Mouse (Mus musculus): ENCODE measurements around the gene Wwtr1. TPM values are rescaled to one million over a fixed set of nuclear protein-coding genes. Genes with fewer than 3 reads are reported as not detected.

Wwtr1 gene
- polyA plus RNA-seq, 1 experiment from 2014 or later = 17.9 TPM

- H3K27me3 ChIP-seq (ENCODE audit: insufficient read depth, low read length) = no peaks in the 10 kb centered on the region
- peak; percentile 39; the same call in 1 of the 2 replicates for ATAC-seq (ENCODE audit: low FRiP score, low TSS enrichment)
- no peak overlapping the region for H3K4me3 ChIP-seq (ENCODE audit: low read length)
- H3K36me3 ChIP-seq (ENCODE audit: insufficient read depth, low read length) = no peaks in the 10 kb centered on the region
- H3K9ac ChIP-seq (replicated peaks; ENCODE audit: low read length) = no peak overlapping the region
- H3K4me1 ChIP-seq (ENCODE audit: insufficient read depth, low read length) = no peaks in the 10 kb centered on the region; the same call in 1 of the 2 replicates
- WGBS = 68% methylated on average over 9 of the region's 9 CpGs
- no peak overlapping the region for H3K4me2 ChIP-seq (replicated peaks; ENCODE audit: low read depth, low read length)
- peak overlapping the region; percentile 64 for H3K27ac ChIP-seq (ENCODE audit: low read length)
- H3K9me3 ChIP-seq (ENCODE audit: low read length) = no peaks in the 10 kb centered on the region
These were observed 31.6 kb downstream of the Wwtr1 start for GRCm38 (mm10) chr3:57544154-57544553.

- no peaks in the 10 kb centered on the region for H3K36me3 ChIP-seq (ENCODE audit: insufficient read depth, low read length)
- H3K4me2 ChIP-seq (replicated peaks; ENCODE audit: low read depth, low read length) = no peak overlapping the region
- ATAC-seq (ENCODE audit: low FRiP score, low TSS enrichment) = no peak
- H3K9ac ChIP-seq (replicated peaks; ENCODE audit: low read length) = no peak overlapping the region
- H3K27ac ChIP-seq (ENCODE audit: low read length) = no peak overlapping the region
- H3K9me3 ChIP-seq (ENCODE audit: low read length) = no peaks in the 10 kb centered on the region
- H3K4me1 ChIP-seq (ENCODE audit: insufficient read depth, low read length) = no peaks in the 10 kb centered on the region; the same call in 1 of the 2 replicates
- no peaks in the 10 kb centered on the region for H3K27me3 ChIP-seq (ENCODE audit: insufficient read depth, low read length)
- no peak overlapping the region for H3K4me3 ChIP-seq (ENCODE audit: low read length)
These were observed 32.8 kb downstream of the Wwtr1 start for GRCm38 (mm10) chr3:57542848-57543380.

GRCm38 (mm10) chr3:57541205-57541604 lies 34.5 kb downstream of the Wwtr1 start:
- no peak overlapping the region for H3K4me2 ChIP-seq (replicated peaks; ENCODE audit: low read depth, low read length)
- H3K36me3 ChIP-seq (ENCODE audit: insufficient read depth, low read length) = no peaks in the 10 kb centered on the region
- no peak for ATAC-seq (ENCODE audit: low FRiP score, low TSS enrichment)
- peaks cover under 1% of the 10 kb centered on the region for H3K4me1 ChIP-seq (ENCODE audit: insufficient read depth, low read length)
- no peak overlapping the region for H3K9ac ChIP-seq (replicated peaks; ENCODE audit: low read length)
- H3K27me3 ChIP-seq (ENCODE audit: insufficient read depth, low read length) = no peaks in the 10 kb centered on the region
- H3K4me3 ChIP-seq (ENCODE audit: low read length) = no peak overlapping the region
- H3K9me3 ChIP-seq (ENCODE audit: low read length) = no peaks in the 10 kb centered on the region
- H3K27ac ChIP-seq (ENCODE audit: low read length) = no peak overlapping the region
- WGBS = 78% methylated on average over 7 of the region's 7 CpGs

GRCm38 (mm10) chr3:57540474-57540873 lies 35.2 kb downstream of the Wwtr1 start:
- Histone ChIP-seq H3K36me3 (ENCODE audit: insufficient read depth, low read length) (no peaks in the 10 kb centered on the region), H3K4me1 (ENCODE audit: insufficient read depth, low read length) (peaks cover 7% of the 10 kb centered on the region), H3K9me3 (ENCODE audit: low read length) (no peaks in the 10 kb centered on the region), H3K4me2 (replicated peaks; ENCODE audit: low read depth, low read length) (no peak overlapping the region), H3K27ac (ENCODE audit: low read length) (0 out of 2 replicates have a peak overlapping the region, but pooled peaks have one; percentile 20), H3K9ac (replicated peaks; ENCODE audit: low read length) (no peak overlapping the region), H3K4me3 (ENCODE audit: low read length) (no peak overlapping the region), H3K27me3 (ENCODE audit: insufficient read depth, low read length) (no peaks in the 10 kb centered on the region)
- ATAC-seq (ENCODE audit: low FRiP score, low TSS enrichment) = no peak
- 42% methylated on average over 2 of the region's 2 CpGs for WGBS

GRCm38 (mm10) chr3:57535483-57536185 lies 40.1 kb downstream of the Wwtr1 start:
- no peak overlapping the region for H3K4me2 ChIP-seq (replicated peaks; ENCODE audit: low read depth, low read length)
- peaks cover 7% of the 10 kb centered on the region for H3K4me1 ChIP-seq (ENCODE audit: insufficient read depth, low read length)
- ATAC-seq (ENCODE audit: low FRiP score, low TSS enrichment) = no peak
- H3K27ac ChIP-seq (ENCODE audit: low read length) = no peak overlapping the region
- WGBS = 57% methylated on average over 13 of the region's 13 CpGs
- H3K9ac ChIP-seq (replicated peaks; ENCODE audit: low read length) = no peak overlapping the region
- no peak overlapping the region for H3K4me3 ChIP-seq (ENCODE audit: low read length)
- H3K27me3 ChIP-seq (ENCODE audit: insufficient read depth, low read length) = no peaks in the 10 kb centered on the region
- H3K36me3 ChIP-seq (ENCODE audit: insufficient read depth, low read length) = no peaks in the 10 kb centered on the region
- no peaks in the 10 kb centered on the region for H3K9me3 ChIP-seq (ENCODE audit: low read length)

- no peak for ATAC-seq (ENCODE audit: low FRiP score, low TSS enrichment)
- Histone ChIP-seq H3K4me3 (ENCODE audit: low read length) (no peak overlapping the region), H3K36me3 (ENCODE audit: insufficient read depth, low read length) (no peaks in the 10 kb centered on the region), H3K27ac (ENCODE audit: low read length) (no peak overlapping the region), H3K4me2 (replicated peaks; ENCODE audit: low read depth, low read length) (no peak overlapping the region), H3K9ac (replicated peaks; ENCODE audit: low read length) (no peak overlapping the region), H3K27me3 (ENCODE audit: insufficient read depth, low read length) (no peaks in the 10 kb centered on the region), H3K9me3 (ENCODE audit: low read length) (no peaks in the 10 kb centered on the region), H3K4me1 (ENCODE audit: insufficient read depth, low read length) (peaks cover 7% of the 10 kb centered on the region)
- WGBS = 76% methylated on average over 6 of the region's 6 CpGs
These were observed 41.3 kb downstream of the Wwtr1 start for GRCm38 (mm10) chr3:57534450-57534849.

GRCm38 (mm10) chr3:57533876-57534275 lies 41.8 kb downstream of the Wwtr1 start:
- no peaks in the 10 kb centered on the region for H3K36me3 ChIP-seq (ENCODE audit: insufficient read depth, low read length)
- H3K9me3 ChIP-seq (ENCODE audit: low read length) = no peaks in the 10 kb centered on the region
- H3K9ac ChIP-seq (replicated peaks; ENCODE audit: low read length) = no peak overlapping the region
- no peaks in the 10 kb centered on the region for H3K27me3 ChIP-seq (ENCODE audit: insufficient read depth, low read length)
- peaks cover 7% of the 10 kb centered on the region for H3K4me1 ChIP-seq (ENCODE audit: insufficient read depth, low read length)
- H3K4me3 ChIP-seq (ENCODE audit: low read length) = no peak overlapping the region
- ATAC-seq (ENCODE audit: low FRiP score, low TSS enrichment) = no peak
- no peak overlapping the region for H3K4me2 ChIP-seq (replicated peaks; ENCODE audit: low read depth, low read length)
- WGBS = 90% methylated on average over 9 of the region's 9 CpGs
- no peak overlapping the region for H3K27ac ChIP-seq (ENCODE audit: low read length)

- H3K36me3 ChIP-seq (ENCODE audit: insufficient read depth, low read length) = no peaks in the 10 kb centered on the region
- no peaks in the 10 kb centered on the region for H3K27me3 ChIP-seq (ENCODE audit: insufficient read depth, low read length)
- WGBS = 91% methylated on average over 9 of the region's 9 CpGs
- H3K9me3 ChIP-seq (ENCODE audit: low read length) = no peaks in the 10 kb centered on the region
- ATAC-seq (ENCODE audit: low FRiP score, low TSS enrichment) = no peak
- no peak overlapping the region for H3K9ac ChIP-seq (replicated peaks; ENCODE audit: low read length)
- no peak overlapping the region for H3K4me3 ChIP-seq (ENCODE audit: low read length)
- H3K4me2 ChIP-seq (replicated peaks; ENCODE audit: low read depth, low read length) = no peak overlapping the region
- no peak overlapping the region for H3K27ac ChIP-seq (ENCODE audit: low read length)
- H3K4me1 ChIP-seq (ENCODE audit: insufficient read depth, low read length) = peaks cover 7% of the 10 kb centered on the region
These were observed 42.6 kb downstream of the Wwtr1 start for GRCm38 (mm10) chr3:57532991-57533725.

- peaks cover 6% of the 10 kb centered on the region; the same call in 1 of the 2 replicates for H3K36me3 ChIP-seq (ENCODE audit: insufficient read depth, low read length)
- 0 out of 2 replicates have a peak, but pooled peaks cover 2% of the 10 kb centered on the region for H3K9me3 ChIP-seq (ENCODE audit: low read length)
- peaks cover 2% of the 10 kb centered on the region for H3K4me1 ChIP-seq (ENCODE audit: insufficient read depth, low read length)
- H3K27me3 ChIP-seq (ENCODE audit: insufficient read depth, low read length) = no peaks in the 10 kb centered on the region
- WGBS = 80% methylated on average over 1 of the region's 1 CpGs
- no peak overlapping the region for H3K27ac ChIP-seq (ENCODE audit: low read length)
- H3K4me3 ChIP-seq (ENCODE audit: low read length) = no peak overlapping the region
- H3K4me2 ChIP-seq (replicated peaks; ENCODE audit: low read depth, low read length) = no peak overlapping the region
- no peak for ATAC-seq (ENCODE audit: low FRiP score, low TSS enrichment)
- no peak overlapping the region for H3K9ac ChIP-seq (replicated peaks; ENCODE audit: low read length)
These were observed 44.9 kb downstream of the Wwtr1 start for GRCm38 (mm10) chr3:57530836-57531235.

- Histone ChIP-seq H3K27ac (ENCODE audit: low read length) (no peak overlapping the region), H3K9ac (replicated peaks; ENCODE audit: low read length) (no peak overlapping the region), H3K4me3 (ENCODE audit: low read length) (no peak overlapping the region), H3K4me1 (ENCODE audit: insufficient read depth, low read length) (no peaks in the 10 kb centered on the region), H3K27me3 (ENCODE audit: insufficient read depth, low read length) (no peaks in the 10 kb centered on the region), H3K36me3 (ENCODE audit: insufficient read depth, low read length) (peaks cover 6% of the 10 kb centered on the region; the same call in 1 of the 2 replicates), H3K4me2 (replicated peaks; ENCODE audit: low read depth, low read length) (no peak overlapping the region), H3K9me3 (ENCODE audit: low read length) (0 out of 2 replicates have a peak, but pooled peaks cover 2% of the 10 kb centered on the region)
- no peak for ATAC-seq (ENCODE audit: low FRiP score, low TSS enrichment)
- WGBS = 93% methylated on average over 4 of the region's 4 CpGs
These were observed 45.5 kb downstream of the Wwtr1 start for GRCm38 (mm10) chr3:57530221-57530620.

Data from kidney, embryonic 16.5 days (tissue).